Mouse (Mus musculus) thymus, postnatal 4 days (tissue): ENCODE results near the gene Rufy1.

Experiments
- DNase-seq: peaks from one replicate; pipeline ENCODE4 v3.0.0; 2021

The Rufy1 gene

GRCm38 (mm10) chr11:50346256-50347032, 84.5 kb downstream of the Rufy1 start:
- no peak for DNase-seq

GRCm38 (mm10) chr11:50345486-50345885, 85.4 kb downstream of the Rufy1 start:
- DNase-seq: no peak
